Mouse (Mus musculus): ENCODE measurements at regions not wholly inside any gene's neighbourhood (a gene's known extent, or its start where the extent isn't known, plus 50 kb on each side); places are given as distances from the start of the nearest gene placed in this dataset.

GRCm38 (mm10) chr2:71690277-71691161 lies 54.9 kb upstream of the Itga6 start:
- DNase-seq = peak; percentile 37

- DNase-seq = no peak
These were observed 50.6 kb upstream of the Itga6 start for GRCm38 (mm10) chr2:71694758-71695310.
